Mouse (Mus musculus) A20 (cell line): ENCODE data around the gene Dnase2a.
"Not testable (repeated sequence)": the region's sequence is repeated elsewhere in the genome, so short reads cannot be mapped to it uniquely, and the experiment has no call there.

Experiments used
- DNase-seq: peaks from one replicate; pipeline ENCODE4 v3.0.0-alpha.2; 2011; ENCODE audit warnings: low read depth, low spot score

The Dnase2a gene

DNA sequence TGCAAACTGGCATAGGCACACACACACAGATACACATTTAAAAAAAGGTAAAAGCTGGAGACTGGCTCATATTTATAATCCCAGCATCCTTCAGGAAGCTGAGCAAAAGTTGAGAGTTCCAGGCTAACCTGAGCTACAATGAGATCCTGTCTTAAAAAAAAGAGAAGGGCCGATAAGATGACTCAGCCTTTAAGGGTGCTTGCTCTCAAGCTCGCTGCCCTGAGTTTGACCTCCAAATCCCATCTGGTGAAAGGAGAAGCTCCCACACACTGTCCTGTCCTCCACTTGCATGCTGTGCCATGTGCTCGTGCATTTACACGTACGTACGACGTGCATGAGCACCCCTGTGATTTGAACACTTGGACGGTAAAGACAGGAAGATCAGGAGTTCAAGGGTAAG lies 867 bp upstream of the Dnase2a start:
- DNase-seq = peak; percentile 26

DNA sequence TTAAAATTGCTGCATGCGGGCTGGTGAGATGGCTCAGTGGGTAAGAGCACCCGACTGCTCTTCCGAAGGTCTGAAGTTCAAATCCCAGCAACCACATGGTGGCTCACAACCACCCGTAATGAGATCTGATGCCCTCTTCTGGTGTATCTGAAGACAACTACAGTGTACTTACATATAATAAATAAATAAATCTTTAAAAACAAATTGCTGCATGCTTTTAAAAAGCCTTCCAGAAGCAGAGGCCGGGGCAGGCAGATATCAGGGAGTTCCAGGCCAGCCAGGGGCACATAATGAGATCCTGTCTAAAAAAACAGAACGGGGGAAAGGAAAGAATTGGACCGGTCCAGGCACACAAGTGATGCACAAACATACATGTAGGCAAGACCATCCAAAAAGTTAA lies 381 bp upstream of the Dnase2a start:
- not testable (repeated sequence) for DNase-seq

DNA sequence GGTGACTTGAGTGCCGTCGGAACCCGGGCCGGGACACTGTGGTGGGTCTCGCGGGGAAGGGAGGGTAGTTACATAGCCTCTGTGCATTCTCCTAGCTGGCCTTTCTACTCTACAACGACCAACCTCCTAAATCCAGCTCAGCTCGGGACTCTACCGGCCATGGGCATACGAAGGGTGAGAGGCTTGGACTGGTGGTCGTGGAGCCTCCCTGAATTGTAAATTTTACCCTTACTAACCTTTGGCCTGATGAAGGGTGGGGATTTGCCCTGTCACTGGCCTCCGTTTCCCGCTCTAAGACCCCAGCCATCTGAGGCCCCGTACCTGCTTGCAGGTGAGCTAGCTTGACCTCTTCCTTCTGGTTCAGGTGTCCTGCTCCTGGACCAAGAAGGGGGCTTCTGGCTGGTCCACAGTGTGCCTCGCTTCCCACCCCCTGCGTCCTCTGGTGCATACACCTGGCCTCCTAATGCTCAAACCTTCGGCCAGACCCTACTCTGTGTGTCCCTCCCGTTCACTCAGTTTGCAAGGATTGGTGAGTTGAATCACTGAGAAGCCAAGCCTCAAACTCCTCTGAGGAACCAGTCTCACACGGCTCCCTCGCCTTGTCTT lies 905 bp downstream of the Dnase2a start:
- DNase-seq = peak; percentile 34

DNA sequence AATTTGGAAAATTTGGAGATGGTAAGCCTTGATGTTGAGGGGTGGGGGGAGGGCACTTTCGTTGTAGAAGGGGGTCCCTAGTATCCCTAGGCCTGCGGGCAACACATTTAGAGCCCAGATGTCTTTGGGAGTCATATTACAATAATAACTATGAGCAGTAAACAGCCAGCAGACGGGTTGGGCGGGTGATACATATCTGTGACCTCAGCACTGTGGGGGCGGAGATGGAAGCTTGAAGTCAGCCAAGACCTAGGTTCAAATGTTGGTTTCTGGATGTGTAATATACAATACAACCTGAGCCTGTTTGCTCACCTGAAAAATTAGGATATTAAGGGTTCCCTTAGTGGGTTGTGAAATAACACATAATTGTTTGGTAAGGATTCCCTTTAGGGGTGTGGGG lies 1.6 kb downstream of the Dnase2a start:
- peak; percentile 23 for DNase-seq

DNA sequence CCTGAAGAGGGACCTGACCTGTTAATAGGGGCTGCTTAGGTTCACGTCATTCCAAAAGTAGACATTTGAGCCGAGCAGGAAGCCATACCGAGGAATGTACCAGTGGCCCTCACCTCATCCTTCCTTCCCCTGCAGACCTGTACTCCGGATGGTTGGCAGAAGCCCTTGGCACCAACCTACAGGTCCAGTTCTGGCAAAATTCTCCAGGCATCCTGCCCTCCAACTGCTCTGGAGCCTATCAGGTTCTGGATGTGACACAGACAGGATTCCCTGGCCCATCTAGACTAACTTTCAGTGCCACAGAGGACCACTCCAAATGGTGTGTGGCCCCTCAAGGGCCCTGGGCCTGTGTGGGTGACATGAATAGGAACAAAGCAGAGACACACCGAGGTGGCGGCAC lies 2.2 kb downstream of the Dnase2a start:
- no peak for DNase-seq

DNA sequence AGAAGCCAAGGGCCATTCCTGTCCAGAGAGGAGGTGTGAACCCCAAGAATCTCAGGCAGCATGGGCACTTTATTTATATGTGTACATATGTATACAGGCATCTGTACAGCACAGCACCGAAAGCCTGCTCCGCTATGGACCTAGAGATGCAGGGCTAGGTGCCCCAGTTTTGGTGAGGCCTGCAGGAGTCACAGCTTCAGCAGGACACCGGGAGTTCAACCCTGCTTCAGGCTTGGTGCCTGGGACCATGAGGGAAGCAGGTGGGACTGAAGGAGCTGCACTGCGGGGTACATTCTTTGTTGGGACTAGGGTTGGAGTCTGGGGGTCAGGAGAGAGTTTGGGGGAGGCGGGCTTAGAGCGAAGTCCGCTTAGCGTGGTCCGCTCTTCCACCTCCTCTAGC lies 3.5 kb downstream of the Dnase2a start:
- DNase-seq = no peak

DNA sequence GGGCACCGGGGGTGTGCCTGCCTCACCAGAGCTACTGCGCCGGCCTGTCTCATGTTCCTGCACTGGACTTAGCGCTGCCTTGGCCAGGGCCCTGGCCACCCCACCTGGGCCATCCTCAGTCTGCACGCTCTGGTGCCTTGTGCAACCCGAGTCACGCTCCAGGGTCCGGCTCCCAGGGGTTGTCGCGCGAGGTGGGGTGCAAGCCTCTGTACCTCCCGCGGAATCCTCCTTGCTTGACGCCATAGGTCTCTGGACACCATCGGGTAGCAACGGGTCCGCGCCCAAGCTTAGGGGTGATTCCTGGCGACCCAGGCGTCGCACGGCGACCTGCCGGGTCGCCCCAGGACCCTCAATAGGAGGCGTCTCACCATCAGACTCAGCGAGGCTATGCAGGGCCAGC lies 4.0 kb downstream of the Dnase2a start:
- DNase-seq = no peak

DNA sequence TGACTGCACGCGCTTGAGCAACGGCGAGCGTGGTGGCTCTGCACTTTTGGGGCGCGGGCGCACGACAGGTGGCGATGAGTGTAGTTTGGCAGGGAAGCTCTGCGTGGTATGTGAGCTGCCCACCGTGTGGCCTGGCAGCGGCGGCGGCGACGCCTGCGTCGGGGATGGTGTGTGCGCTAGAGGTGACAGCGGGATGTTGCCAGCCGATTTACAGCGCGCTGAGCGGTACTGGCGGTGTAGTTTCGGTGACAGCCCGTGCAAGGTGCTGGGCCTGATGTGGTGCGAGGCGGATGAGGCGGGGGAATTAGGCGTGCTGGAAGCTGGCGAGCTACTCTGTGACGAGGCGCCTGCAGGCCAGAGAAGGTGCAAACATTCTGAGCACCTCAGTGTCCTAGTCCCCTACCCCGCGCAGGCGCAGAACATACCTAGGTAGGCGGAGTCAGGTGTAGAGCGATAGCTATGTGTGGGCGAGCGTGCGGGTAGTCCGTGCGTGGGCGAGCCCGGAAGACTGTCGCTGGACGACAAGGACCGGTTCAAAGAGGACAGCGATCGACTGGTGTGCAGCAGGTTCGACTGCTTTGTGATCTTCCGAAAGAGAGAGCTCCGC lies 4.6 kb downstream of the Dnase2a start:
- peak; percentile 95 for DNase-seq

DNA sequence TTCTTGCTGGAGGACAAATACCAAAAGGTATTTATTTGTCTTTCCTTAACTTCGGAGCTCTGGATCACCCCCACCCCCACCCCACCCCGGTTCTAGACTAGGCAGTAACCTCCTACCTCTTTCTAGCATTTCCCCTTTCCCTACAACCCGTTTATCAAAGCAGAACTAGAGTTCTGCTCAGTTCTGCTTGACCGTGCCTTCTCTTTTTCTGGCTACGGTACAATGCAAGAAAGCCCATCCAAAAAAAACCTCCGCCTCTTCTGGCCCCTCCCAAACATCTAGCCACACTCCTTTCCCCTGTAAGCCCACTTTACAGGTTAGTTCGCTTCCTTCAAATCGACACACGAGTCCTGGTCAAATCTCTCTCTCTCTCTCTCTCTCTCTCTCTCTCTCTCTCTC lies 5.1 kb downstream of the Dnase2a start:
- no peak for DNase-seq

DNA sequence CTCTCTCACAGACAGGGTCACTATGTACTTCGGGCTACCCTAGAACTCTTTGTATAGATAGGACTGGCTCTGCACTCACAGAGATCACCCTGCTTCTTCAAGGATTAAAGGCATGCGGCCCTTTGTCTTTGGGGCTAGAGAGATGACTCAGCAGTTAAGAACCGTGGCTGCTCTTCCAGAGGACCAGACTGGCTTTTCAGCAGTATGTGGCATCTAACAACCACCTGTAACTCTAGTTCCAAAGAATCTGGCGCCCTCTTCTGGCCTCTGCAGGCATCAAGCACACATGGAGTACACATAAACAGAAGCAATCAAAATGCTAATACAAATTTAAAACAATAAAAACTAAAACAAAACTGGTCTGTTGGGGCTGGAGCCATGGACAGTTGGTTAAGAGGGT lies 5.6 kb downstream of the Dnase2a start:
- DNase-seq = peak; percentile 91

DNA sequence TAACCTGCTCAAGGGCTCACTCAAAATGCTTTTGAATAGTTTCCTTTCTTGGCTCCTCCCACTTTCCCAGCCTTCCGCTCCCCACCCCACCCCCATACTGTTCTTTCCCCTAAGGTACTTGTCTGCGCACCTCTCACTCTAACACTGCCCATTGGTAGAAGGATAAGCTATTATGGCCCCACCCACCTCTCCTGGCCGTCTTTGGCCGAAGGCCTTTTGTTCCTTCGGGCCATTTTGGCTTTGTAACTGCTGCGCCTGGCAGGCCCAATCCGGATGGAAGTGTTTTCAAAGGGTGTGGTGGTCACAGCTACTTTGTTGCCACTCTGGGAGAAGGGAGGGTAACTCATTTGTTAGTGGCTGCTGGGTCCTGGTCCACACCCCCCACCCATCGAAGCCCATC lies 6.9 kb downstream of the Dnase2a start:
- no peak for DNase-seq

DNA sequence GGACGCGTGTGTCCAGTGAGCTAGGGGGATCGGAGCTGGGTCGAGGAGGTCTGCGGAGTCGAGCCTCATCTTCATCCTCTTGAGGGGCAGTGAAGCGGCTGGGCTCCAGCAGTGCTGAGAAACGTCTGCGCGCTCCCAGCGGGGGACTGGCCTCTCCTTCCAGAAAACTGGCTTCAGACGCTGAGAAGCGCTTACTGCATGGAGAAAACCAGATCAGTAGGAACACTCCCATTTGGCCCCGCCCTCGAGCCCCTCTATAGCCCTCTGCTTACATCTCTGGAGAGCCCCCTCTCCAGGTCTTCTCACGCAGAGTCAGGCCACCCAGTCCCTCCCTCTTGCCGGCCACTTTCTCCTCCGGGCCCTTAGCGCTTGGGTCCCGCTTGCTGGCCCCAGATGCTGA lies 9.4 kb downstream of the Dnase2a start:
- DNase-seq = no peak

DNA sequence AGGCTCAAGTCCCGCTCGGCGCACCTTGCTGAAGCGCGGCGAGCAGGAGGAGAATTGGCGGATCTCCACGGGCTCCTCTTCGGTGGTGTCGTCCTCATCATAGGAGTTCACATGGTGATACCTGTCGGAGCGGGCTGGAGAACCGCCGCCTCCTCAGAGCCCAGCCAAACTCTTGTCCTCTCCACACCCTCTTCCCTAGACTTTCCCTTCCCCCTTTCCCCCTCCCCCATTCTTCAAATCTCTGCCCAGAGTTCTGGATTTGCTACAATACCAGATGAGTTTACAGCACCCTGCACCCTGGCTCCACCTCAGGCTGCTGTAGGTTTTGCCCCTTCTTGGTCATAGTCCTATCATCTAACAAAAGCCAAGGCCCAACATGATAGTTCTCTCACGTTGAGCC lies 10.3 kb downstream of the Dnase2a start:
- DNase-seq = no peak

DNA sequence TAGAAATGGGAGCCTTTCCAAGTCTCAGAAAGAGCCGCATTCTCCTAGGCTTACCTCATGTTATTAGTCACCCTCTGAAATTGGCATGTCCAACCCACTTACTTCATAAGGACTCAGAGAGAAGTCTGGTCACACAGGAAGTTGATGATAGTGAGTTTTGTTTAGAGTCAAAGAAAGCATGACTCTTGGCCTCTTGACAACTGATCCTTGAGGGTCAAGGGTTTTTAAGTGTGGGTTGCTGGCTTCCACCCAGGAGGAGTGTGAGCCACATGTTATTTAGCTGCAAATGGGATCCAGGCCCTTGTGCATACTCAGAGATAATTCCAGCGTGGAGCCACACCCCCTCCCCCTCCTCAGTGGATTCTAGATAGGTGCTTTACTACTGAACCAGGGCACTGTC lies 13.2 kb downstream of the Dnase2a start:
- DNase-seq = no peak

DNA sequence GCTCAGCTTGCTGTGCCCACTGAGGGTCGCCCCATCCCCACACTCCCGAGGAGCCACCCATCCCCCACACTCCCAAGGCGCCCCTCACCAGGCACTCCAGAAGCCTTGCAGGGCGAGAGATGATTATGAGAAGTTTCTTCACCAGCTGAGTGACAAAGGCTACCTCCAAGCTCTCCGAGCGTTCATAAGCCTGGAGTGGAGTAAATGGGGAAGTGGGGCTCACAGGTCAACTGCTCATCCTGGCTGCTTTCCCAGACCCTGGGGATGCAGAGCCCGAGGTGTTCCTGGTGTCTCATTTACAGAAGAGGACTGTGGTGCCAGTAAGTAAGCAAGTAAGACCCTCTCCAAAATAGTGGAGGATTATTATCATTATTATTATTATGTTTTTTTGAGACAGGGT lies 17.2 kb downstream of the Dnase2a start:
- no peak for DNase-seq

DNA sequence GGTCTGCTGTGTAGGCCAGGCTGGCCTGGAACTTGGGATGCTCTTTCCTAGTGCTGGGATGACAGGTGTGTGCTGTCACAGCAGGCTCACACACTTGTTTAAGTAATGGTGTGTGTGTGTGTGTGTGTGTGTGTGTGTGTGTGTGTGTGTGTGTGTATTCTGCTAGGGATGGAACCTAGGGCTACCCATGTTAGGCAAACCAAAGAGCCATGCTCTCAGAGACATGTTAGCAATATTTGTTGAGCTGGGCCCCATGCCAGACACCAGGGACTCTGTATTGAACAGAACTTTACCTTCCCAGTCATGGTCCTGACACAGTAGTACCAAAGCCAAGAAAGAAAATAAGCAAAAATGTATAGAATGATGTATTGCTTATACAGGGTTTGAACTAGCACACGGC lies 19.2 kb downstream of the Dnase2a start:
- no peak for DNase-seq

DNA sequence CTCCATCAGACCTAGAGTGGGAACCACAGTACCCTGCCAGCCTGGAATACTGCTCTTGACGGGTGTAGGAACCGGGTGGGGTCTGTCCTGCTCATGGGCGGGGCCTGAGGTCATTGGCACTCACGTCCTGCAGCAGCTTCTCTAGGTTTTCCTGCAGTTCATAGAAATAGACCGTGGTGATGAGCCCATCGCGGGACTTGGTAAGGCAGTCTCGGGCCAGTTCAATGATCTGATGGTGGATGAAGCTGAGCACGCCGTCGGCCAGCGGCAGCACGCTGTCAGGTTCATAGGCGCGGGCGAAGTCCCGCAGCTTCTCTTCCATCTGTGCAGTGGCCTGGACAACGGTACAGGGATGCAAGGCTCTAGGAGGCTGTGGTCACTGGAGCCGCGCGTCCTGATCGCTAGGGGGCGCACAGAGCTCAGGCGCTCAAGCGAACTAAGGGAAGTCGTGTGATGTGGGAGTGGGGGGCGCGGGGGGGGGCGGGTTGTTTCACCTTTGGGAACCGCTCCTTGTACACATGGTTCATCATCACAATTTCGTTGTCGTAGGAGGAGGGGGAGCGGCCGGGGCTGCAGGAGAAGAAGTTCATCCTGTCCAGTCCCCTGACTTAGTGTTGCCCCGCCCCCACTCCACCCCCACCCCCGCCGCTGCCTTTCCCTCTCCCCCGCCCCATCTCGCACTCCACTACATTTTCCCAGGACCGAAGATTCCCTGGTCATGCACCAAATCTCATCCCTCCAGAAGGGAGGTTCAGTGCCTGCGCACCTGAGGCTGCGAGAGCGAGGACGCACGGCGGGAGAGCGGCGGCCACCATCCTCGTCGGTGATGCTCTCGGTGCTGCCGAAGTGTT lies 20.3 kb downstream of the Dnase2a start:
- DNase-seq = peak; percentile 53

DNA sequence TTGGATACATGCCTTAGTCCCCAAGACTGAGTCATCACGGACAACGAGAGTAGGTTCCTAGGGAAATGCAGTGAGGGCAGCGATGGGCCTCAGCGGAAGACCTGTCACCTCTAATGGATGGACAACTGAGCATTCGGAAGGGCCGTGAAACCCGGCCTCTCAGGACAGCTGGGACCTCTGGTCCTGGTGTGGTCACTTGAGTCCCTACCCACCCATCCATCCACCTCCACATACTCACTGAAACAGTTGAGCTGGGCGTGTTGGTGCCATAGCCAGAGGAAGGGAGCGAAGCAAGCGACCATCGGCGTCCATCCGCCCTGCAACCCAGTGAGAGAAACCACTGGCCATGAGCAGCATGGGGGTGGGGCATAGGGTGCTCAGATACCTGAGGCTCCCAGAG lies 22.2 kb downstream of the Dnase2a start:
- DNase-seq = no peak

DNA sequence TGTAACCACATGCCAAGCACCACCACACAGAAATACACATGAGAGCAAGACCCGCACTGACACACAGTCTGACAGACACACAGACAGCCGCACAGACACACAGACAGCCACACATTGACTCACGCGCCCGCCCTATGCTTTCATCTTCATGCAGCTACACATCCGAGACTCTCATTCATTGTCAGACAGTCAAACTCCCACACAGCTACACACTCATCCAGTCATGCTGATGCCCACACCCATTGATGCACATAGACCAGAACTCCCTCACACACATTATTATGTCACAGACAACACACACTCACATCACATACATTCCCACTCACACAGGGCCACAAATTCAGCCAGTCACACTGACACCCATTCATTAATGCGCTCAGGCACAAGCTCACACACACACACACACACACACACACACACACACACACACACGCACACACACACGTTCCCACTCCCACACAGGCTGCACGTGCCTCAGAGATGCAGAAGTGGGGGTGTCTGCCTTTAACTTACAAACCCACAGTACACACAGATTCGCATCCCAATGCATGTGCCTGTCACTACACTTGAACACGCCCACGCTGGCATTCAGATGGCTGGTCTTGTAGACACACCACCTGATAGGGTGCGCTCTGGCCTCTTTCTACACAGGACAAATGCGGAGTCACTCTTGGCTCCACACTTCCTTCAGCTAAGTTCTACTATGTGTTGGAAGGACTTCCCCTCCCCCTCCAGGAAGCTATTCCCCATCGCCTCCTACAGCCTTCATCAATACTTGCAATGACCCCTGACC lies 25.6 kb downstream of the Dnase2a start:
- no peak for DNase-seq

DNA sequence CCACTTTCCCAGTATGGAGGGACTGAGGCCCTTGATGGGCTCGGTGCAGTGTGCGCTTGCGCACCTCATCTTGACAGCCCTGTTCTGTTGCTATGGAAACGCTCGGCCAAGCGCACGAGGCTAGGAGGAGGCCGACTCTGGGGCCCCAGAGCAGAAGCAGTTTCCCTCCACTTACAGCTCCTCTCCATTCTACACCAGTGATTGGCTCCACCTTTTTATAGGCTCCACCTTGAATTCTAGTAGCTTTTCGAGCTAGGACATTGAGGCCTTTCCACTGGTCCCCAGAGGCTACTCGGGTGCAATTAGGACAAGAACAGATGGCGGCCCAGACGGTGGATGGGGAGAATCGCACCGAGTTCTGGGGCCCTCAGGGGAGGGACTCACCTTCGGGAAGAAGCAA lies 26.5 kb downstream of the Dnase2a start:
- DNase-seq = no peak

DNA sequence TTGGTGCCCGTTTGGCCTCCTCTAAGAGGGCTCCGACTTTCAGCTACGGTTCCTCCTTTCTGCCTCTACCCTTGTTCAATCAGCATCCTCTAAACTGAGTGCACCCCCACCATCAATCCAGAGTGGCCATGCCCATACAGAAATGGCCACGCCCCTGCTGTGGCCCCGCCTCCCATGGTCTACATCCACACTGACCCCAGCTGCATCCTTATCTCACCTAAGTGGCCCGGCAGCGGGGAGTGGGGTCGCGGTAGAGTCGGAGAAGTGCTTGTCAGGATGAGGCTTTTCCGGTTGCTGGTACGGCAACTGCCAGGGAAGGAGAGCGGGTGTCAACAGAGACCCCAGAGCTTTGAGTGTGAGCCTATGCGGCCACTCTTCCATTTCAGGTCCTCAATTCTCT lies 27.1 kb downstream of the Dnase2a start:
- no peak for DNase-seq
